Mouse (Mus musculus) testis, adult 2 months (tissue): ENCODE data around the gene Gm17655. TPM values are rescaled to one million over a fixed set of nuclear protein-coding genes. Genes with fewer than 3 reads are reported as not detected.

Experiments used
- H3K27ac ChIP-seq: fragments of 200-500 bp; 2 replicates; pipeline ENCODE4 v1.5.1; 2012; ENCODE audit warnings: low read depth, low read length; ENCODE audit not compliant: control insufficient read depth, insufficient read depth
- H3K27me3 ChIP-seq: fragments of 200-500 bp; 2 replicates; pipeline ENCODE4 v1.6.1; 2012; ENCODE audit warnings: mild to moderate bottlenecking, low read length, moderate library complexity; ENCODE audit not compliant: control insufficient read depth, insufficient read depth
- H3K36me3 ChIP-seq: fragments of 200-500 bp; 2 replicates; pipeline ENCODE4 v1.6.1; 2012; ENCODE audit warnings: mild to moderate bottlenecking, low read length; ENCODE audit not compliant: control insufficient read depth, insufficient read depth
- H3K4me1 ChIP-seq: fragments of 200-500 bp; 2 replicates; pipeline ENCODE4 v1.6.1; 2012; ENCODE audit warnings: low read length; ENCODE audit not compliant: control insufficient read depth, insufficient read depth
- H3K4me3 ChIP-seq: fragments of 200-500 bp; 2 replicates; pipeline ENCODE4 v1.5.1; 2012; ENCODE audit warnings: low read depth, mild to moderate bottlenecking, low read length, moderate library complexity, mixed read lengths; ENCODE audit not compliant: control insufficient read depth
- CTCF ChIP-seq: fragments of 200-500 bp; IDR thresholded peaks from 2 replicates; pipeline ENCODE4 v1.5.1; 2012; ENCODE audit warnings: low read depth, mild to moderate bottlenecking, inconsistent platforms, low read length, moderate library complexity; ENCODE audit not compliant: control insufficient read depth, insufficient read depth, insufficient replicate concordance
- POLR2A ChIP-seq: fragments of 200-500 bp; IDR thresholded peaks from 2 replicates; pipeline ENCODE4 v1.6.1; 2012; ENCODE audit warnings: low read depth, mild to moderate bottlenecking, inconsistent platforms, low read length, moderate library complexity; ENCODE audit not compliant: control insufficient read depth
- polyA plus RNA-seq: library from polyadenylated mRNA; depleted of rRNA; stranded (reverse); fragments of >200 nt; gene quantifications from 2 replicates; pipeline ENCODE4 v1.2.3, GENCODE M21; 2012

Gene Gm17655
- polyA plus RNA-seq, 1 experiment: 0.14 TPM

DNA sequence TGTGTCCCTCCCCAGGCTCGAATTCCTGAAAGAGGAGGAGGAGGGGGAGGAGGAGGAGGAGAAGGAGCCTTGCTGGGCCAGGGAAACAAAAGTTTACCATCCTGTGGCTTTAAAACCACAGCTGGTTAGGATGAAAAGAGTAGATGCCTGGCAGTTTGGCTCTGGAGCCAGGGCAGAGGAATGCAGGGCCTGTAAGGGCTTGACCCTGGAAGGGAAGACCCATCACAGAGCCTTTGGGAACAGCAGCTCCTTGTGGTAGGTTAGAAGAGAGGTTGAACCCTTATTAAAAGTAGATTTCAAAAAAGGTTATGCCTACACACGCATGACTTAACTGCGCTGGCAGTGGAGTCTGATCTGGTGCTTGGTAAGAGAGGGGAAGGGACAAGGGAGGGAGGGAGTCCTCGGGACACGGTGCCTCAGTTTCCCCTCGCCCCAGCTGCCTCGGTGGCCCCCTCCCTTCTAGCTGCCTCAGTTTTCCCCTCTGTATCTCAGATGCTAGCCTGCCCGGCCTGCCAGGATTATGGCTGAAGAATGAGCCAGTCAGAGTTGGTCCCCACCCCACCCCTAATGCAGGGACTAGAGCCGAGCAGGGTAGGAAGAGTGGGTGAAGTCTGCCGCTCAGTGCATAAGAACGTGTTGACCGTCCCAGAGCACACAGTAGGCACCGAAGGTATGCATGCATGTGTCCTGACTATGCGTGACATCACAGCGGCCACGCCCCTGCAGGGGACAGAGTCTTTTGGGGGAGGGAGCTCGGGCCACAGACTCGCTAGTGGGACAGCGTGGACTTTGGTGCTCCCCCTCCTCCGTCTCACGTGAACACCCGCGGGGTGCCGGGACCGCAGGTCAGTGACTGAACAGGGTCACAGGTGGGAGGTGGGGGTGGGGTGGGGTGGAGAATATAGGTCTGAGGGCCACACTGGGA lies 27.6 kb upstream of the Gm17655 start, which contains the start of gene Plcxd1:
Plcxd1 (plus strand) TSS at position 314 of the 925 bp plus-strand sequence.
- Histone ChIP-seq H3K36me3 (no peaks in the 10 kb centered on the region), H3K27me3 (no peaks in the 10 kb centered on the region), H3K27ac (no peak within 1 kb of the TSS), H3K4me3 (no peak within 1 kb of the TSS), H3K4me1 (peaks cover 18% of the 10 kb centered on the region)
- TF ChIP-seq CTCF: no peak
- TF ChIP-seq POLR2A: no peak

DNA sequence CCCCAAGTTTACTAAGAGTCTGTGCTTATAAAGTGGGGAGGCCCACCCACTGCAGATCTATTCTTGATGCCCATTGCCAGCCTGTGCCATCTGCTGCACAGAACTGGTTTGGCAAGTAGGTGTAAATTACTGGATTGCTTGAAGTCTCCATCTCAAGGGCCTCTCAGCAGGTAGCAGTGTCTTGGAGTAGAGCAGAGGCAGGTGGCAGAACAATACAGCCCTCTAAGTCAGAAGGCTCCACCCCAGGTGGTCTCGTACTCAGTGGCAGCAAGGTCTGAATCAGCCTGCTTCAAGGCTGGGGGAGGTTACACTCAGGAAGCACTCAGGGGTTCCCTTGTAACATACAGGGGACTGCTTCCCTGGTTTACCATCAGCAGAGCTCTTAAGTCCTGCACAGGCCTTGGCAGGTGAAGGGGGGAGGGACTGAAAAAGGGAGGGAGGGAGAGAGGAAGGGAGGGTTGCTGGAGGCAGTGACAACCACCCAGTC lies 26.7 kb upstream of the Gm17655 start:
- Histone ChIP-seq H3K27ac (no peak overlapping the region), H3K4me1 (peaks cover 18% of the 10 kb centered on the region), H3K27me3 (no peaks in the 10 kb centered on the region), H3K36me3 (no peaks in the 10 kb centered on the region), H3K4me3 (no peak overlapping the region)
- TF ChIP-seq POLR2A (no peak), CTCF (no peak)

DNA sequence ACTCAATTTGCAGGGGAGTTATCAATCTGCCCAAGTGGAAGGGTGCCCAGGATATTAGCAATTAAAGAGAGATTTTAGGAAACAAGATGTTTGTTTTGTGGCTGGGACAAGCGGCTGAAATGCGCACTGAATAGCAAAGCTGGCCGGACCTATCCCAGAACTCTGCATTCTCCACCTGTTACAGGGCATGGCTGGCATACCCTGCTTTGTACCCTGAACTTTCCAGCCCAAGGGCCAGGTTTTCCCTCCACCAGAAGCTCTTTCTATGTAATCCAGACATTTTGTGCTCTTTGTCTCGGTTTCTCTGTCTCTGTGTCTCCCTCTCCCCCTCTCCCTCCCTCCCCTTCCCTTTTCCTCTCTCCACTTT lies 22.5 kb upstream of the Gm17655 start:
- Histone ChIP-seq H3K27ac (peak overlapping the region; percentile 1; the same call in 1 of the 2 replicates), H3K4me1 (peaks cover under 1% of the 10 kb centered on the region; the same call in 1 of the 2 replicates), H3K4me3 (peak overlapping the region; percentile 61; the same call in 1 of the 2 replicates), H3K36me3 (no peaks in the 10 kb centered on the region), H3K27me3 (no peaks in the 10 kb centered on the region)
- TF ChIP-seq CTCF (no peak), POLR2A (no peak)

DNA sequence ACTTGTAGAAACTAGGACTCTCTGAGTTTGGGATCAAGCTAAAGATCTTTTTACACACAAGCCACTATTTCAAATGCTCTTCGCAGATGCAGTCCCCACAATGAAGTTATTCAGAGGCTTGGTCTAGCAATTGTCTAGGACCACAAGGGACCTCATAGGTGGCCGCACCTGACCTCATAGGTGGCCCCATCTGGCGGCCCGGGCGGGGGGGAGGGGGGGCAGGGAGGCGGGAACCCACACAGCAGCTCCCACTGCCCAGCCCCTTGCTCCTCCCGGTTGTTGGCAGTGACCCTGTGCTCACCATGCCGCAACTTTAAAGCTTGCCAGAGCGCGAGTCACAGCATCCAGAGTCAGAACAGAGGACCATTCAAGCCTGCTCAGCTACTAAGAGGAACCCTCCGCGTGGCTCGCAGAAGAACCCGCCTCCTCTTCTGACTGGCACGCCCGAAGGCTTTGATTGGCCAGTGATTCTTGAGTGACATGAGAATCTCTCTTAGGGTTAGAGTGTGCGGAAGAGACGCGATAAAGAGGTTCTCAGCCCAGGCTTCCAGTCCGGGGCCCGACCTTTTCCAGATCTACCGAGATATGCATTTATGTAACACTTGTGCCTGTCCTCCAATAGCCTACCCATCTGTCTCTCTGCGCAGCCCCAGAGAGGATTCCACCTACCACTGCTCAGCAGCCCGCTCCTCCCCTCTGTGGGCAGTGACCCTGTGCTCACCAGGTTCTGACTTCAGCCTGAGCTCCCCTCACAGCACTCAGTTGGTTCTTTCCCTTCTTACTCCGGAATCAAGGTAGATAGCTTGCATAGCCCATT lies 21.9 kb upstream of the Gm17655 start, which contains the start of gene Gm35315:
Gm35315 (minus strand) TSS at position 391 of the 817 bp plus-strand sequence.
- TF ChIP-seq CTCF: no peak
- no peak for TF ChIP-seq POLR2A
- Histone ChIP-seq H3K36me3 (no peaks in the 10 kb centered on the region), H3K27ac (peak within 1 kb of the TSS; percentile 1; the same call in 1 of the 2 replicates), H3K4me3 (peak within 1 kb of the TSS; percentile 61), H3K27me3 (no peaks in the 10 kb centered on the region), H3K4me1 (no peaks in the 10 kb centered on the region; the same call in 1 of the 2 replicates)

DNA sequence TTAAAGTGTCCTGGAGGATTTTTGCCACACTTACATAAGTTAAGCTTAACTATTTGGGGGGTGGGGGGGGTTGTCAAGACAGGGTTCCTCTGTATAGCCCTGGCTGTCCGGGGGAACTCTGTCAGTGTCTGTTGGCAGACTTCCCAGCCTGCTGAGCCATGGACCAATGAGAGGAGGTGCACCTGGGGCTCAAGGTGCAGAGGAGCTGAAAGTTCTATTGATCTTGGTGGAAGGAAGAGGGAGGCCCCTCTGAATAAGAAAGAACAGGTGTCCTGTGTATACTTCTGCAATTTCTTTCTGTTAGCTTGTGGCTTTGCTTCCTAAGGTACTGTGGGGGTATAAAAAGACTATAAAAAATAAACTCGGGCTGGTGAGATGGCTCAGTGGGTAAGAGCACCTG lies 19.2 kb upstream of the Gm17655 start:
- TF ChIP-seq CTCF: no peak
- TF ChIP-seq POLR2A: no peak
- Histone ChIP-seq H3K36me3 (no peaks in the 10 kb centered on the region), H3K4me3 (no peak overlapping the region), H3K27me3 (no peaks in the 10 kb centered on the region), H3K4me1 (no peaks in the 10 kb centered on the region; the same call in 1 of the 2 replicates), H3K27ac (no peak overlapping the region)

DNA sequence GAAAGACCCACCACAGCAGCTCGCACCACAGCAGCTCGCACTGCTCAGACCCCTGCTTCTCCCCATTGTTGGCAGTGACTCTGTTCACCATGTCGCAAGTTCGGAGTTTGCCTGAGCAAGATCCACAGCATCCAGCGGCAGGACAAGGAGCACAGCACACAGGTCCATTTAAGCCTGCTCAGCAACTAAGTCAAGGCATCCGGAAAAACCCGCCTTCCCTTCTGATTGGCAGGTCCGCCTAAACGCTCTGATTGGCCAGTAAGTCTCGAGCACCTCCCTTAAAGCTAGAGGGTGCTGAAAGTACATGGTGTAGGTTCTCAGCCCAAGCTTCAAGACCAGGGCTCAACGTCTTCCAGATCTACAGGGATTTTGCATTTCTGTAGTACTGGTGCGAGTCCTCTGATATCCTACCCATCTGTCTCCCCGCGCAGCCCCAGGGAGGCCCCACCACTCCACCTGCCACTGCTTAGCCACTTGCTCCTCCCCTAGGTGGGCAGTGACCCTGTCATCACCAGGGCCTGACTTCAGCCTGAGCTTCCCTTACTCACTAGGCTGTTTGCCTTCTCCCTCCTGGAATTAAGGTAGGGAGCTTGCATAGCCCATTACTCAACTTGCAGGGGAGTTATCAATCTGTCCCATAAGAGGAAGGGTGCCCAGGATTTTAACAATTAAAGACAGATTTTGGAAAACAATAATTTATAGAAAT lies 14.0 kb upstream of the Gm17655 start:
- H3K27me3 ChIP-seq: no peaks in the 10 kb centered on the region
- TF ChIP-seq CTCF (no peak), POLR2A (peak; percentile 36; the same call in 1 of the 2 replicates)
- H3K4me1 ChIP-seq: peaks cover 6% of the 10 kb centered on the region
- H3K36me3 ChIP-seq: no peaks in the 10 kb centered on the region
- H3K4me3 ChIP-seq: peak overlapping the region; percentile 54
- H3K27ac ChIP-seq: no peak overlapping the region
